Mouse (Mus musculus) adrenal gland, postnatal 10 days (tissue): ENCODE results near the gene Enpp7. TPM values are rescaled to one million over a fixed set of nuclear protein-coding genes. Genes with fewer than 3 reads are reported as not detected.

Source experiments
- DNase-seq: peaks from one replicate; pipeline ENCODE4 v3.0.0; 2021; ENCODE audit warnings: mixed read lengths
- total RNA-seq, 2 experiments: library from RNA; stranded (reverse); gene quantifications; 2 replicates each; pipeline ENCODE4 v1.2.3; 2021

Enpp7 gene
- total RNA-seq, 2 experiments from 2014 or later: not detected

DNA sequence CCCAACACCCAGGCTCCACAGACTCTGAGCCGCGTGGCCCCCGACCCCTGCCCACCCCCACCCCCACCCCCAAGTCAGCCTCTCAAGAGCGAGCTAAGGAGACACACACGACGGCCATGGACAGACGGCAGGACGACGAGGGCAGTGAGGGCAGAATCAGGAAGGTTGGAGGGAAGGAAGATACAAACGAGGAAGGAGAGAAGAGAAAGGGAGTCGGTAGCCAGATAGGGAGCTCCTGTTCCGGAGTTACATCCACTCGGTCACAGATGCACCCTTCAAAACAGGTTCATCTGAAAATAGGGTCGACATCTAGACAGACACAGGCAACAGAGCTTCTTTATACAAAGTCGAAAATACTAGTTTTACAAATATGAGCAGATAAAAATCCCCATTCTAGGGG lies 48.5 kb downstream of the Enpp7 start:
- DNase-seq: no peak

DNA sequence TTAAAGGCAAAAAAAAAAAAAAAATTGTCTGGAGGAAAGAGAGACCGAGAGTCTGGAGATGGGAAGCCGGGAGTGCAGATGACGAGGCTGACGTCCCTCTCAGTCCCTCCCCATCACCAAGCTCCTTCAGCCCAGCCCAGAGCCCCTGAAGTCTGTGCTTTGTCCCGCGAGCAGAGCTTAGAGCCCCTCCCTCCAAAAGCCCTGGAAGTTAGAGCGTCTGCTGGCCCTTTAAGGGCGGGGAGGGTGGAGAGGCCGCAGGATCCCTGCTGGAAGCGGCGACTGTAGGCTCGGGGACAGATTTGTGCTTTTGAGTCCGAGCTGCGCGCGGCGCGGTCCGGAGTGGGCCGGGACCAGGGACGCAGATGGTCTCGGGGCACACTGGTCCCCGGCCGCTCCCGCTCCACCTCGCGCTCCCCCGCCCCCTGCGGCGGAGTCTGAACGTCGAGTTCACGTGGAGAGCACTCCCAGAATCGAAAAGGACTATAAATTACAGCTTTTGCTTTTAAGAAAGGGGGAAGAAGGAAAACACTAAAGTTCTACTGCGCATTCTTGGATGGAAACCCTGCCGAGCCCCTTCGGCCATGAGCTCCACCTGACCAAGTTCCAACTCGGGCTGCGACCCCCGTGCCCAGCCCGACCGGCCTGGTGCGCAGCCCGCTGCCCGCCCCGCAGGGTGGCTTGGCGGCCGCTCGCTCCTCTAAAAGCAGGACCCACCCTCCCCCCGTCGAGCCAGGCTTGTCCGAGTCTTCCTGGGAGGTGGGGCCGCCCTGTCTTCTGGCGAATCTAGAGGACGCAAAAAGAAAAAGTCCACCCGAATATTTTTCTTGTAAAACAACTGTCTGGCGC lies 49.2 kb downstream of the Enpp7 start:
- peak; percentile 57 for DNase-seq

DNA sequence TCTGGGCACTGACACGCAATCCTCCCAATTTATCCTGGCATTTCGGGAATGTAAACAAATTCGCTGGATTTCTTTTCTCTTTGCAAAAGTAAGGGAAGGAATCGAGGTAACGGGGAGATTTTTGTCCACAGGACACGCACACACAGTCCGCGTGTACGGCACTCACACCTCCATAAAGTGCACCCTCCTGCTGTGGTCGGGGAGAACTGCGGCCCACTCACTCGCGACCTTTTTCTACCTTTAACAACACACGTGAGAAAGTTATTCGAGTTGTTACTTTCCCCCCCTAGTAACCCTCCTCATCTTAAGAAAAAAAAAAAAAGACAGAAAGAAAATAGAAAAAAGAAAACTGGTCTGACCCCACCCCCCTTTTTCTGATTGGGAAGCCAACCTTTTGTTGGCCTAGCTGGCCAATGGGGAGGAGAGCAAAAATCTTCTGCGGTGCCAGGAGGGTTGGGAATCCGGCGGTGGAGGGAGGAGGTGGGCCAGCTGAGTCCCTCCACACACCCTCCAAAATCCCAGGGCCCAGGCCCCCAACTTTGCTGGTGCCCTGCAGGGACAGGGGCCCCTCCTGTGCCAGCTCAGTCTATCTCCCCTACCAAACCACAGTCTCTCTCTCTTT lies 49.9 kb downstream of the Enpp7 start:
- no peak for DNase-seq

DNA sequence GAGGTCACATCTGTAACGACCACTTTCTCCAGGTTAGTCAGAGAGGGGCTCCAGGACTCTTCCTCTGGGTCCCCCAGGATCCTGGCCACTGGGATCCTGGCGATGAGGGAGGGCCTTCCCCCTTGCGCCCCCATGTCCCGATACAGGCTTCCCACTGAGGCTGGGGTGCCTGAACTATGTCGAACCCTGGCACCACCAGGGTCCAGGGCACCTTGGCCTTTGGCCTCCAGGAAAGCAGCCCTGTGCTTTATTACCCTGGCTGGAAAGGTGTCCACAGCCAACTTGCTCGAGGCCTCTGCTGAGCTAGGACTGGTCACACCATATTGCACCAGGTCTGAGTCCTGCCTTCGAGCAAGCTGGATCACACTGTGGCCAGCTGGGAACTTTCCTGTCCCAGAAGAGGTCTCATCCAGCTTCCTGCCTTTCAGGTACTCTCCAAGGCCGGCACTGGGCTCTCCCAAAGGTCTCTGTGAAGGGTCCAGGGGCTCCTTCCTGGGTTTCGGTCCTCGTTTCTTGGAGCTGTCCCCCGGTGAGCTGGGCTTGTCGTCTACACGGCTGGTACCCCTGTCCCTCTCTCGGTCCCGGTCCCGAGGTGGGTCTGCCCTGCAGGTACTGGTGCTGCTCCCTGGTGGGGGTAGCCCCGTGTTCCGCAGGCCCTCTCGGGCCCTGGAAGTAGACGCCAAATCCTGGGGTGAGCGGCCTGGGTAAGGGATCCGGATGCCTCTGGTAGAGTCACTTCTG lies 50.9 kb downstream of the Enpp7 start:
- no peak for DNase-seq

DNA sequence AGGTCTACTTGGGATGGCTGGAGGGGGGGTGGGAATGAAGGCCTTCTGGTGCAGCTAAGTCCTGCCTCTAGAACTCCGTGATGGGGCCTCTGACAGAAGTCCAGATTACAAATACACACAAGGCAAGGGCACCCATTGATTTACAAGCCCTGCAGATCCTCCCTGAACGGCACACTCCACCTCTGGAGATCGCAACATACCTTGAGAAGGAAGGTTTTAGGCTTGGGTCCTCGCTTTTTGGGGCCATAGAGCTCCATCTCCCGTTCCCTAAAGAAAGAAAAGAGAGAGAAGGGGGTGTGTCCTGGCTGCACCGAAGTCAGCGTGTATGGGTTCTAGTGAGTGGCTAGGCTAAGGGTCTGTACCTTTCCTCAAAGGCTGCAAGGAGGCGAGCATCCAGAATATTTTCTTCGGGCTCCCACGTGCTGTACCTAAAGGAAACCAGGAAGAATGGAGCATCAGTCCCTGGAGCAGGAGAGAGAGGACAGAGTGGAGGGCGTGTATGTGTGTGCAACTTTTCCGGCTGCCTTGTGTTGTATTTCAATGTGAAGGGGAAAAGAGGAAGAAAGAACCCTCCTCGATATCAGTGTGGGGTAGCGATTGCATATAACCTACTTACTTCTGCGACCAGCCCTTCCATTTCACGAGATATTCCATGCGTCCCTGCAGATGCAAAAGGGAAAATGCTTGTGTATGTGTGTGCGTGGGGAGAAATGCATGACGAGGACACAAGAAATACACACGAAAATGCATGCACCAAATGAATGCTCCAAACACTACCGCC lies 51.9 kb downstream of the Enpp7 start:
- no peak for DNase-seq

DNA sequence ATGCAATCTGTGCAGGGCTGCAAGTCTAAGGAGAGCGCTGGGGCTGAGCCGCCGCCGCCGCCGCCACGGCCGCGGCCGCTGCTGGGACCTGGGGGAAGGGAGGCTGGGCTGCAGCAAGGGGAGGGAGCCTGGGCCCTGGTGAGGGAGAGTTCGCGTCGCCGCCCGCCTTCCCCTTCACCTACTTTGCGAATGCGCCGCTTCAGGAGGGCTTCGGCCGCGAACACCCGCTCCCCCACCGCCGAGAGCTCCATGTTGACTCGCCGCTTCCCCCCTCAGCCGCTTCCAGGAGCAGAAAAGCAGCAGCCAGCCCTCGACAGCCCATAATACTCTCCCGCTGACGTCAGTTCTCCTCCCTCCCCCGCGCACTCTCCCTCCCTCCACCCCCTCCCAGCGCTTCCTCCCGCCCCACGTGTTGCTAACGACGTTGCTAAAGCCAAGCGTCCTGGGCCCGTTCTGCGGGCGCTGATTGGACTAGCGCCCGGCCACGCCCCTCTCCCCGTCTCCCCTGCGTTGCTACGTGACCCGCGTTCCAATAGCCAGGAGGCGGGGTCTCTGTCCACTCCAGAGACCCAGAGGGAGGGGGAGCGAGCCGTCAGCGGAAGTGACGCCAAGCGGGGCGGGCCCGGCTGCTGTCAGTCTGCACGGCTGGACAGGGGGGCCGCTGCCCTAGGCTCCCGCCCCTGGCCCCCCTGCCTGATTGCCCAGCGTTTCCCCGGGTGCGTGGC lies 52.8 kb downstream of the Enpp7 start, which contains the start of gene Cbx8:
Cbx8 (minus strand) TSS at position 370 of the 725 bp plus-strand sequence.
- peak; percentile 100 for DNase-seq

DNA sequence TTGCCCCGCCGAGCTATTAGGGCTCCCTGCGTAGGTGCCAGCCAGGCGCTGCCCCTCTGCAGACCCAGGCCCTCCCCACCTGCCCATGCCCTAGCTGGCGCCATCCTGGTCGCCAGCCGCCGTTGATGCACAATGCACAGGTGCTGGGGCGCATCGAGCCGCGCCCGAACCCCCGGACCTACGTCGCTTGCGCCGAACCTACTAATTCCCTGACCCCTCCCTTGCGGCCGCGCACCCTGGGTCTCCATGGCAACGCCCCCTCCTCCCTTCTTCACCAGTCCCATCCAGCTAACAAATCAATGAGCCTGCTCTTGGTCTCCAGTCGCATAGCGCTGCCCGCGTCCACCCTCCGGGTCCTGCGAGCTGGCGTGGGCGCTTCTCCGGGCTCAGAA lies 53.3 kb downstream of the Enpp7 start:
- no peak for DNase-seq

DNA sequence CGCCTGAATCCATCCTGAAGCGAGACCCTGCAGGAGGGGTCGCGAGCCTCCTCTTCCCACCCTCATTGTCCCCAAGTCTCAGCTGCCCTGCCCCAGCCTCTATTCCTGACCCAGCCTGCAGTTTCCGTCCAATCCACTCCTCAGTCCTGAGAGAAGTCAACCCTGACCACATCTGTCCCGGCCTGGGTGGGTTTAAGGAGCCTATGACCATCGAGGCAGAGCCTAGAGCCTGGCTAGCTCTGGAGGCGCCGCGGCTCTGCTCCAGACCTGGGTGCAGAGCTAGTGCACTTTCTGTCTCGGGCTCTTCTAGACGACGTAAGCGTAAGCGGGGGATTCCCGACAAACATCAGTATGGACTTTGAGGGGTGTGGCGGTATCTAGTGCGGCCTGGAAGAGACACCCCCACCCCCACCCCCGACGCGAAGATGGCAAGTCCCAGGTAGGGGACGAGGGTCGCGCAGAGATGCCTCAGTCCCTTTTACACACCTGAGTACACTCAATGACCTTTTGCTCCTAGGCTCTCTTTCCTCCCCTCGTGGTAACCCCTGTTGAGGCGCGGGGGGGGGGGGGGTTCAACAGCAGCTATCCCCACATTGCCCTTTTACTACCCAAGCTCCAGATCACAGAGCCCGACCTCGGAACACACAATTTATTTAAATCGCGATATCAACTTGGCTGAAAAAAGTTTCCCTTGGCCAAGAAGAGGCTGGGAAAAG lies 53.9 kb downstream of the Enpp7 start:
- DNase-seq: peak; percentile 21

Other genes with a start within 250 kb of the Enpp7 start
- gene Rbfox3, start 76.6 kb upstream of the Enpp7 start, total RNA-seq: 1 to 10 TPM; 3.4 to 4.3 TPM
- gene Cbx2, start 34.8 kb downstream of the Enpp7 start, total RNA-seq: 1 to 10 TPM; 6.7 to 7.9 TPM
- gene Cbx8, start 52.8 kb downstream of the Enpp7 start, total RNA-seq: 10 to 100 TPM in 1 of 2 experiments, 1 to 10 TPM in 1; 8.8 to 12.3 TPM
- 100 to 1,000 TPM in 1 of 2 experiments, 10 to 100 TPM in 1; 52.0 to 133 TPM for gene Cbx4, start 98.0 kb downstream of the Enpp7 start, total RNA-seq
- 10 to 100 TPM; 19.1 to 21.8 TPM for gene Tbc1d16, start 240.3 kb downstream of the Enpp7 start, total RNA-seq
- 1 to 10 TPM in 1 of 2 experiments, under 1 TPM in 1; 0.85 to 1.4 TPM for gene Ccdc40, start 240.4 kb downstream of the Enpp7 start, total RNA-seq